Mouse (Mus musculus): ENCODE results near the gene Tnnt3. TPM values are rescaled to one million over a fixed set of nuclear protein-coding genes. Genes with fewer than 3 reads are reported as not detected.

Tnnt3 gene
- polyA plus RNA-seq, 1 experiment from 2014 or later: 0.77 TPM

DNA sequence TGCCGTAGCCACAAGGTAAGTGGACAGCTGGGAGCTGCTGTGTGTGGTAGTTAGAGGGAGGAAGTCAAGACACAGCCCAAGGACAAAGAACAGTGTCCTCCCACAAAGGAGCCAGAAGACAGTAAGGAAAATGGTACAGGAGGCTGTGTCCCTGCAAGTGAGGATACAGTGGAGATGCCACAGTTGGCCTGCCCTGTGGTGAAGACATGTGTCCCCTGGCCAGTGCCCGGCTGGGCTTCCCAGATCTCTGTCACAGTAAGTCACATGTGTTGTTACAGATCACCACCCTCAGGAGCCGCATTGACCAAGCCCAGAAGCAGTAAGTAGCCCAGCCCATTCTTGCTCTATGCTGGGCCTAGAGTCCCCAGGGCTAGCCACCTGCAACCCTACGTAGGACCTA is 15.4 kb downstream of the Tnnt3 start:
- Histone ChIP-seq H3K27me3 (no peaks in the 10 kb centered on the region), H3K27ac (no peak overlapping the region), H3K4me2 (no peak overlapping the region), H3K4me3 (no peak overlapping the region), H3K9me3 (replicated peaks) (no peaks in the 10 kb centered on the region), H3K9ac (no peak overlapping the region), H3K4me1 (peaks cover 15% of the 10 kb centered on the region), H3K36me3 (ENCODE audit: poor library complexity, severe bottlenecking) (no peaks in the 10 kb centered on the region)
- 82% methylated on average over 4 of the region's 4 CpGs for WGBS
- ATAC-seq: no peak

DNA sequence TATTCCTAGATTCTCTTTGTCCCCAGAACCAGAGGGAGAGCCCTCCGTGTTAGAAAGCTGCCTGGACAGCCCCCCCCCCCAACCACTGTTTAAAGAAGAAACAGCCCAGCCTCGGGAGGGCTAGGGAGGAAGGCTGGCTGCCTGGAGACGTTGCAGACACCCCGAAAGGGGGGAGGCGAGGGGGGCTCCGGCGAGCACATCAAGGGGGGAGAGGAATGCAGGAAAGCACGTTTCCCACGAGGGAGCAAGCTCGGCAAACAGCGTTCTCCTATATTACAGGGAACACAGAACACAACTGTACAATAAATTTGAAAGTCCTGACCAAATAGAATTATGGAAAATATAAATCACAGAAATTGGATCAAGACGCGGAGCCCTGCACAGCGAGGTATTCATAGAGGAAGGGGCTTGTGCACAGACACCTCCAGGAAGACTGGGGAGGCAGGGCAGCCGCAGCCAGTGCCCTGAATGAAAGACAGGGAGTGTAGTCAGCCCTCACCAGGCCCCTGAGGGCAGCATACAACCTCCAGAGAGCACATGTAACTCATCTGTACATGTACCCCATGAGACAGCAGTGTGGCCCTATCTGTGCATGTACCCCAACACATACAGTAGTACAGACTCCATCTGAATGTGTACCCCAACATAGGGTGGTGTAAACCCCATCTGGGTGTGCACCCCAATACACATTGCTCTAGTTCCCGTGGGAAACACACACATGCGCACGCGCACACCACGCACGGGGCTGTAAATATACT is 17.8 kb downstream of the Tnnt3 start:
- H3K9me3 ChIP-seq (replicated peaks): no peaks in the 10 kb centered on the region
- WGBS: 51% methylated on average over 21 of the region's 21 CpGs
- no peaks in the 10 kb centered on the region for H3K27me3 ChIP-seq
- no peak for ATAC-seq
- H3K27ac ChIP-seq: no peak overlapping the region
- H3K4me2 ChIP-seq: 0 out of 2 replicates have a peak overlapping the region, but pooled peaks have one; percentile 4
- H3K9ac ChIP-seq: no peak overlapping the region
- H3K4me1 ChIP-seq: 0 out of 2 replicates have a peak, but pooled peaks cover 5% of the 10 kb centered on the region
- H3K4me3 ChIP-seq: no peak overlapping the region
- H3K36me3 ChIP-seq (ENCODE audit: poor library complexity, severe bottlenecking): no peaks in the 10 kb centered on the region

DNA sequence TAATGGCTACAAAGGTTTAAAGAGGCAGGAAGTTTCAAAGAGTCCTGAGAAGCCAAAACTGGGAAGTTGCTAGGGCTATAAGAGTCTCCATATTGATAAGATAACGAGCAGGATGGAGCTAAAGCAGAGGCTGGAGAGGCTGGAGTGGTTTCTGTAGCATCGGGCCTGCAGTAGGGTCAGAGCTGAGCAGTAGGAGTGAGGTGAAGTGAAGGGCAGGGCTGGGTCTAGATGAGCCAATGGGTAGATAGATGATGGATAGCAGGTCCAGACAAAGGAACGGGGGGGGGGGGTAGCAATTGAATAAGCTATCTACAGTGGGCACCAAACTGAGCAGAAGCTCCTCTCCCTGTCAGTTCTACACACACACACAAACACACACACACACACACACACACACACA is 18.9 kb downstream of the Tnnt3 start:
- Histone ChIP-seq H3K9me3 (replicated peaks) (no peaks in the 10 kb centered on the region), H3K27me3 (no peaks in the 10 kb centered on the region), H3K4me1 (0 out of 2 replicates have a peak, but pooled peaks cover 5% of the 10 kb centered on the region), H3K4me2 (no peak overlapping the region), H3K36me3 (ENCODE audit: poor library complexity, severe bottlenecking) (no peaks in the 10 kb centered on the region), H3K27ac (no peak overlapping the region), H3K4me3 (no peak overlapping the region), H3K9ac (no peak overlapping the region)
- ATAC-seq: no peak
- WGBS: 80% methylated on average over 3 of the region's 3 CpGs

- H3K9me3 ChIP-seq (replicated peaks): no peaks in the 10 kb centered on the region
- no peaks in the 10 kb centered on the region for H3K27me3 ChIP-seq
- no peak overlapping the region for H3K27ac ChIP-seq
- WGBS: 95% methylated on average over 4 of the region's 4 CpGs
- no peak overlapping the region for H3K4me2 ChIP-seq
- H3K36me3 ChIP-seq (ENCODE audit: poor library complexity, severe bottlenecking): no peaks in the 10 kb centered on the region
- ATAC-seq: no peak
- H3K4me3 ChIP-seq: no peak overlapping the region
- H3K9ac ChIP-seq: no peak overlapping the region
- H3K4me1 ChIP-seq: peaks cover 8% of the 10 kb centered on the region; the same call in 1 of the 2 replicates
Measured at GRCm38 (mm10) chr7:142520331-142520730, 21.7 kb downstream of the Tnnt3 start.

DNA sequence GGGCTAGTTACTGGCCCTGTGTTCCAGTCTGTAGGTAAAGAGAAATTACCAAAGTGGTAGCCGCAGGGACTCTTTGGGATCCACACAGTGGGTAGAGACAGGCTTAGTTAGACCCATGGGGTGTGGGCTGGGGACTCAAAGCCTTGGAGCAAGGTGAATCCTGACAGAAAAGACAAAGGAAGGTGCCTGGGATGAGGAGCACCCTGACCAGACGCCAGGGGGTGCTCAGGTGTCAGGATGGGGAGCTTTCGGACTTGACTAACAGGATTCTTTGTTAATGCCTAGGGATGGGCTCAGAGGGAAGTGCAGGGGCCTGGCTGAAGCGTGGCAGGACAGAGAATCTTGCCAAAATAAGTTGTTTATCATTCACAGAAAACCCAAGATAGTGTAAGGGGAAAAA is 23.7 kb downstream of the Tnnt3 start:
- Histone ChIP-seq H3K4me3 (no peak overlapping the region), H3K9ac (no peak overlapping the region), H3K36me3 (ENCODE audit: poor library complexity, severe bottlenecking) (no peaks in the 10 kb centered on the region), H3K9me3 (replicated peaks) (no peaks in the 10 kb centered on the region), H3K4me1 (peaks cover 8% of the 10 kb centered on the region), H3K4me2 (no peak overlapping the region), H3K27me3 (no peaks in the 10 kb centered on the region), H3K27ac (no peak overlapping the region)
- no peak for ATAC-seq
- 23% methylated on average over 4 of the region's 4 CpGs for WGBS

- Histone ChIP-seq H3K9ac (no peak overlapping the region), H3K27ac (no peak overlapping the region), H3K9me3 (replicated peaks) (no peaks in the 10 kb centered on the region), H3K36me3 (ENCODE audit: poor library complexity, severe bottlenecking) (no peaks in the 10 kb centered on the region), H3K4me1 (peaks cover 8% of the 10 kb centered on the region), H3K27me3 (no peaks in the 10 kb centered on the region), H3K4me3 (no peak overlapping the region), H3K4me2 (no peak overlapping the region)
- ATAC-seq: no peak
- 61% methylated on average over 17 of the region's 17 CpGs for WGBS
Measured at GRCm38 (mm10) chr7:142523200-142523990, 24.8 kb downstream of the Tnnt3 start.

- WGBS: 20% methylated on average over 13 of the region's 13 CpGs
- Histone ChIP-seq H3K36me3 (ENCODE audit: poor library complexity, severe bottlenecking) (no peaks in the 10 kb centered on the region), H3K9ac (no peak overlapping the region), H3K4me3 (no peak overlapping the region), H3K4me2 (no peak overlapping the region), H3K4me1 (peaks cover 8% of the 10 kb centered on the region), H3K27ac (0 out of 2 replicates have a peak overlapping the region, but pooled peaks have one; percentile 11), H3K9me3 (replicated peaks) (no peaks in the 10 kb centered on the region), H3K27me3 (no peaks in the 10 kb centered on the region)
- no peak for ATAC-seq
Measured at GRCm38 (mm10) chr7:142525342-142526178, 26.9 kb downstream of the Tnnt3 start.

- Histone ChIP-seq H3K36me3 (ENCODE audit: poor library complexity, severe bottlenecking) (no peaks in the 10 kb centered on the region), H3K9ac (no peak overlapping the region), H3K4me3 (no peak overlapping the region), H3K4me1 (peaks cover 25% of the 10 kb centered on the region), H3K27me3 (no peaks in the 10 kb centered on the region), H3K4me2 (no peak overlapping the region), H3K27ac (no peak overlapping the region), H3K9me3 (replicated peaks) (no peaks in the 10 kb centered on the region)
- ATAC-seq: no peak
- 71% methylated on average over 10 of the region's 10 CpGs for WGBS
Measured at GRCm38 (mm10) chr7:142529350-142529749, 30.7 kb downstream of the Tnnt3 start.

DNA sequence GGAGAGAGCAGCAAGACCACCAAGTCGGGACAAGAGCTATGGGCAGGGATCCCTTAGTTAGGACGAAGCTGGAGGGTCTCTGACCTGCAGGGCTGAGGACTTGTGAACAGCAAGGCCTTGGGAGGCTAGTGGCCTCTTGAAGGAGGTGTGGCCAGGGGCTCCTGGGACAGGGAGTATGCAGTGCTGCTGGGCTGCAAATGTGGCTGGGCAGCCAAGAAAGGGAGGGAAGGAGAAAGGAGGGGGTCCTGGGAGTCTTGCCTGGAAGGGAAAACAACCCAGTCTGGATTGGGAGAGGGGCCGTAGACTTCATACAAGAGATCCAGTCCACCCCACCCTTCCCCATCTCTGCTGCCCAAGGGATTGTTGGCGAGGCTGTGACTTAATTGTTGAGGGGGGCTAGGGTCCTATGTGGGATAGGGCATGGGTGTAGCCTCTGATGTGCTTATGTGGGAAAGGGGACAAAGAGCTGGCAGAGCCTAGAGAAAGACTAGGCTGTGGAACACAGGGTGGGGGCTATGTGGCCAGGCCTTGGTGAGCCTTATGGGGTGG is 33.4 kb downstream of the Tnnt3 start:
- Histone ChIP-seq H3K4me1 (peaks cover 19% of the 10 kb centered on the region), H3K9me3 (replicated peaks) (no peaks in the 10 kb centered on the region), H3K9ac (no peak overlapping the region), H3K4me2 (peak overlapping the region; percentile 73; the same call in 1 of the 2 replicates), H3K27ac (no peak overlapping the region), H3K4me3 (no peak overlapping the region), H3K36me3 (ENCODE audit: poor library complexity, severe bottlenecking) (peaks cover 4% of the 10 kb centered on the region; the same call in 1 of the 2 replicates), H3K27me3 (no peaks in the 10 kb centered on the region)
- peak; percentile 32 for ATAC-seq
- 85% methylated on average over 4 of the region's 4 CpGs for WGBS

DNA sequence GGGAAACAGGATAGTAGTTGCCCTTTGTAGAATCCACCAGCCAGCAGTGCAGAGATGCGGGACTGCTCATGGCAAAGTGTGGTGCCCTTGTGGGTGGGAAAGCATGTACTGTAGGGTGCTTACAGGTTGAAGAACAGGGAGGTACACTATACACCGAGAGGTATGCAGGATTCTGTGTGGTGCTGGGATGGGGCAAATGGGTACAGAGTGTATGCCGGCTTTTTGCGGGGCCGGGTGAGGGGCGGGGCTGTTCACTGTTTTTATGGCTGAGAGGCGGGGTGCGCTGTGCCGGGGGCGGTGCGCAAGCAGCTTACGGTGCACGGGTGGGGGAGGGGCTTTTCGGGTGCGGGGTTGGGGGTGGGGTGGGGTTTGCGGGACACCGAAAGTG is 34.0 kb downstream of the Tnnt3 start, which contains the start of gene Mrpl23:
Gene Mrpl23, plus strand, starts transcription at position 16 of the 388 bp plus-strand sequence.
- Histone ChIP-seq H3K4me2 (peak within 1 kb of the TSS; percentile 73), H3K27ac (peak within 1 kb of the TSS; percentile 55), H3K9ac (peak within 1 kb of the TSS; percentile 76), H3K4me1 (peaks cover 19% of the 10 kb centered on the region), H3K9me3 (replicated peaks) (no peaks in the 10 kb centered on the region), H3K36me3 (ENCODE audit: poor library complexity, severe bottlenecking) (peaks cover 4% of the 10 kb centered on the region; the same call in 1 of the 2 replicates), H3K4me3 (peak within 1 kb of the TSS; percentile 63), H3K27me3 (no peaks in the 10 kb centered on the region)
- WGBS: 7% methylated on average over 17 of the region's 17 CpGs
- ATAC-seq: peak; percentile 84

DNA sequence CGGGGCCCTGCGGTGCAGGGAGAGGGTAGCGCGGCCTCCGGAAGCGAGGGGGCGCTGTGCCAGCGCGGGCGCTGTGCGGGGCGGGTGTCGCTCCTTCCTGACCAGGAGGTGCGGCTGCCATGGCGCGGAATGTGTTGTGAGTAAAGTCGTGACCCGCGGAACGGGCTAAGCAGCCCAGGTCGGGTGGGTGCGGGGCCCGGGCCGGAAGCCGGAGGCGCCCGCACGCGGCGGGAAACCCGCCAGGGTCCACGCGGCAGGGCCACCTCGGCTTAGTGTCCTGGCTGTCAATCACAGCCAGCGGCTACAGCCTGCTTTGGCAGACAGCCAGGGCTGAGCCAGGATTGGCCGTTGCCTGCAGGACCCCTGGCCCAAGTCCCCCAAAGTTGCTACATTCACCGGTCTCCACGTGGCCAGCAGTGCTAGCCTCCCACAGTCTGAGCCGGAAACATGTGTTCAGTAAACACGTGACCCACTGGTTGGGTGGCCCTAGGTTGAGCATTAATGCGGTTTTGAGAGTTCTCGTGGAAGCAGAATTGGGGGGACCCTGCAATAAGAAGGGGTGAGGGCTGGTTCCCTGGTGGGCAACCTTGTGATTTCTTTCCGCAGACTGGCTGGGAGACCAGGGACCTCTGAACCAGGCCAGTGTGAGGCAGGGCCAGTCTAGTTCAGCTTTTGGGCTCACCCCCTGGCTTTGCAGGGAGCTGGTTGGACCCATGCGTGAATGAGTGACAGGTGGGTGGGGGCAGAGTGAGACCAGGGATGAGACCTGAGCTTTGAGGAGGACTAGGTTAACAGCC is 34.6 kb downstream of the Tnnt3 start:
- peak overlapping the region; percentile 73 for H3K4me2 ChIP-seq
- H3K9ac ChIP-seq: peak overlapping the region; percentile 76
- peak; percentile 89 for ATAC-seq
- no peaks in the 10 kb centered on the region for H3K9me3 ChIP-seq (replicated peaks)
- H3K36me3 ChIP-seq (ENCODE audit: poor library complexity, severe bottlenecking): peaks cover 4% of the 10 kb centered on the region; the same call in 1 of the 2 replicates
- H3K4me3 ChIP-seq: peak overlapping the region; percentile 63
- H3K27ac ChIP-seq: peak overlapping the region; percentile 55
- no peaks in the 10 kb centered on the region for H3K27me3 ChIP-seq
- H3K4me1 ChIP-seq: peaks cover 22% of the 10 kb centered on the region
- under 1% methylated on average over 44 of the region's 44 CpGs for WGBS

Data from forebrain, embryonic 13.5 days (tissue).